Mouse (Mus musculus) C2C12 (cell line): Measurements from ENCODE around the gene Osgin1. TPM values are rescaled to one million over a fixed set of nuclear protein-coding genes. Genes with fewer than 3 reads are reported as not detected.

Source experiments
- H3K27me3 ChIP-seq: one replicate; pipeline ENCODE4 v1.6.1; 2011; ENCODE audit not compliant: control insufficient read depth, insufficient read depth, insufficient read length
- H3K36me3 ChIP-seq: one replicate; pipeline ENCODE4 v1.6.1; 2011; ENCODE audit not compliant: control insufficient read depth, insufficient read depth
- H3K4me3 ChIP-seq: one replicate; pipeline ENCODE4 v1.5.1; 2011; ENCODE audit warnings: mild to moderate bottlenecking, control low read depth; ENCODE audit not compliant: poor library complexity, insufficient read depth, severe bottlenecking
- H3K79me2 ChIP-seq: one replicate; pipeline ENCODE4 v1.6.1; 2011; ENCODE audit not compliant: control insufficient read depth, insufficient read depth
- H3K79me3 ChIP-seq: one replicate; pipeline ENCODE4 v1.6.1; 2011; ENCODE audit warnings: low read depth, control low read depth
- H3ac ChIP-seq: one replicate; pipeline ENCODE3; 2011; ENCODE audit warnings: low read depth; ENCODE audit not compliant: control insufficient read depth, insufficient read length
- CEBPB ChIP-seq: IDR thresholded peaks from one replicate; pipeline ENCODE4 v1.6.1; 2011; ENCODE audit warnings: low read depth, mild to moderate bottlenecking, control low read depth, moderate library complexity
- CTCF ChIP-seq: IDR thresholded peaks from one replicate; pipeline ENCODE4 v1.5.1; 2011; ENCODE audit not compliant: control insufficient read depth, insufficient read depth, insufficient read length
- FOSL1 ChIP-seq: IDR thresholded peaks from one replicate; pipeline ENCODE4 v1.8.0; 2011; ENCODE audit warnings: mild to moderate bottlenecking, low read length; ENCODE audit not compliant: poor library complexity, insufficient read depth, severe bottlenecking
- MAX ChIP-seq: IDR thresholded peaks from one replicate; pipeline ENCODE4 v1.6.1; 2011; ENCODE audit warnings: mild to moderate bottlenecking, control low read depth
- MYOD1 ChIP-seq: IDR thresholded peaks from one replicate; pipeline ENCODE4 v1.6.1; 2011; ENCODE audit warnings: low read depth; ENCODE audit not compliant: control insufficient read depth, insufficient read length
- MYOG ChIP-seq: IDR thresholded peaks from one replicate; pipeline ENCODE4 v1.6.1; 2011; ENCODE audit not compliant: control insufficient read depth, insufficient read length; ENCODE audit errors: extremely low read depth
- USF1 ChIP-seq: IDR thresholded peaks from one replicate; pipeline ENCODE4 v1.6.1; 2011; ENCODE audit warnings: low read depth, mild to moderate bottlenecking, control low read depth, moderate library complexity
- polyA plus RNA-seq: library from polyadenylated mRNA; unstranded; fragments of >200 nt; fragmentation: generic; extraction: Trizol; gene quantifications from one replicate; pipeline ENCODE4 v1.2.1, GENCODE M21; 2012; ENCODE audit warnings: missing spikeins

Gene Osgin1
- polyA plus RNA-seq, 1 experiment = 18.1 TPM

DNA sequence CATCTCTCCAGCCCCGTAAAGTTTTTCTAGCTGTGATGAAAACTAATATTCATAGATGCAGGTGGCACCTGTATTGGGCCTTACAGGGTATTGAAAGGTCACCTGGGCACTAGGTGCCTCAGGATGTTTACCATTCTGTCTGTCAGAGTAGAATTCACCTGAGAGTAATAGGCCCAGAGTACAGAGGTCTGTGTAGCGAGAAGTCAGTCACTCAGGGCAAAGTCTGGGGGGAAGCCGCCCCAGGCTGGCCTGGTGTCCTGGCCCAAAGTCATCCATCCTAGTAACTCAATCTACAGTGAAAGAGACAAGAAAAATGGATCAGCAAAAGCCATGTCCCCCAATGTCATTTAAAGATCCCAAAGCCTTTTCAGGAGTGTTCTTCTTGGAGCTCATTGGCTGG, 33.0 kb upstream of the Osgin1 start:
- TF ChIP-seq USF1 (no peak), MYOG (no peak), CEBPB (no peak), MAX (no peak), FOSL1 (no peak), MYOD1 (no peak), CTCF (no peak)
- Histone ChIP-seq H3K36me3 (no peaks in the 10 kb centered on the region), H3ac (no peak overlapping the region), H3K4me3 (no peak overlapping the region), H3K79me3 (no peaks in the 10 kb centered on the region), H3K27me3 (no peaks in the 10 kb centered on the region), H3K79me2 (no peaks in the 10 kb centered on the region)

DNA sequence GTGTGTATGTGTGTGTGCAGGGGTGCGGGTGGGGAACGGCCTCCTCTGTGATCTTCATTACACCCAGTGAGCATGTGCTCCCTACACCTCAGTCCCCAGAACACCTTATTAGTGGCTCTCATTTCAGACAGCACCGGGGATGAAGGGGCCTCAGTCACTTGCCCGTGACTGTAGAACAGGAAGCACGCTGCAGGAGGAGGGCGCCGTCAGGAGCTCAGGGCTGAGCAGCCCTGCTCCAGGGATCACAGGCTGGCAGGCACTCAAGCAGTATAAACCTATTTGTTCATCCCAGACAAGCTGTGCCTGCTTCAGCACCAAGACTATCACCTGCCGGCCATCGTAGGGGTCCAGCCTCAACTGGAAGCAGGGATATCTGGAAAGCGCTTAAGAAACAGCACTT, 30.0 kb upstream of the Osgin1 start:
- Histone ChIP-seq H3K4me3 (no peak overlapping the region), H3ac (no peak overlapping the region), H3K27me3 (no peaks in the 10 kb centered on the region), H3K79me2 (no peaks in the 10 kb centered on the region), H3K79me3 (no peaks in the 10 kb centered on the region), H3K36me3 (no peaks in the 10 kb centered on the region)
- no peak for TF ChIP-seq MYOD1
- TF ChIP-seq FOSL1 = no peak
- no peak for TF ChIP-seq USF1
- TF ChIP-seq MYOG = no peak
- no peak for TF ChIP-seq CEBPB
- no peak for TF ChIP-seq MAX
- no peak for TF ChIP-seq CTCF

DNA sequence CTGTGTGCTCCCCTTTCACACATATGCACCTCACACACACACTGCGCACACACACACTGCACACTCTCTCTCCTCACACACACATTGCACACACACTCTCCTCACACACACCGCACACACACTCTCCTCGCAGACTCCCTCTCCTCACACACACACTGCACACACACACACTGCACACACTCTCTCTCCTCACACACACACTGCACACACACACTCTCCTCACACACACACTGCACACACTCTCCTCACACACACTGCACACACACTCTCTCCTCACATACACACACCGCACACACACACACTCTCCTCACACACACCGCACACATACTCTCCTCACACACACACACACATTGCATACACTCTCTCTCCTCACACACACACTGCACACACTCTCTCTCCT, 29.3 kb upstream of the Osgin1 start:
- Histone ChIP-seq H3ac (no peak overlapping the region), H3K36me3 (no peaks in the 10 kb centered on the region), H3K79me3 (no peaks in the 10 kb centered on the region), H3K4me3 (no peak overlapping the region), H3K79me2 (no peaks in the 10 kb centered on the region), H3K27me3 (no peaks in the 10 kb centered on the region)
- TF ChIP-seq MYOD1 = no peak
- no peak for TF ChIP-seq USF1

GRCm38 (mm10) chr8:119408311-119408710, 25.6 kb upstream of the Osgin1 start:
- TF ChIP-seq MYOG = no peak
- no peak for TF ChIP-seq FOSL1
- no peak for TF ChIP-seq USF1
- no peak for TF ChIP-seq CTCF
- no peak for TF ChIP-seq CEBPB
- TF ChIP-seq MAX = no peak
- TF ChIP-seq MYOD1 = no peak
- H3K79me2 ChIP-seq = no peaks in the 10 kb centered on the region
- H3ac ChIP-seq = no peak overlapping the region
- no peaks in the 10 kb centered on the region for H3K36me3 ChIP-seq
- H3K79me3 ChIP-seq = no peaks in the 10 kb centered on the region
- no peak overlapping the region for H3K4me3 ChIP-seq
- no peaks in the 10 kb centered on the region for H3K27me3 ChIP-seq

DNA sequence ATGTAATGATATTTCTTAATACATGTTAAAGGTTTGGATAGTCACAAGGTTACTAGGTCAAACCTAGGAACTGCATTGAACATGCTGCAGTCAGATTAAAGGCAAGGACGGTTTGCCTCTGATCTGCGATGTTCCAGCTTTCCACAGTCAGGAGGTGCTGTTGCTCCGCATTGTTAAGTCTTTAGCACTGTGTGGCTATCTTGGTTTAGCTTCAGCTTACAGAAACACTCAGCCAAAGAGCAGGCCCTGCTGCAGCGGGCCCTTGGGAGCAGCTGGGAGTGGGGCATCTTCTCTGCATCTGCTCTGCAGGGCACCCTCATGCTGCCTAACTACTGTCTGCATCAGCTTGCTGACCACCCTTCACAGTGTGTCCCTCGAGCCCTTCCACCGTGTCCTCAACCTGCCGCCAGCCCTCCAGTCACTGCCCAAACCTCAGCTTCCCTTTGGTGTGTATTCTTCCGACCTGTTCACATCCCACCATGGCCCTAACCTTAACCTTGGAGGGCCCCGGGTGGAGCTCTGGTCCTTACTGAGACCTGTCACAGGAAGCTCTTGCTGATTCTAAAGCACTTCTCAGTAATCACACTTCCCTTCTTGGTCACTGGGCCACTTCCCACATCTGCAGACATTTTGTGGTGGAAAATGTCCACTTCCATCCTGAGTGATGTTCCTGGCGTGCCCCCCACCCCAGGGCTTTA, 21.7 kb upstream of the Osgin1 start:
- Histone ChIP-seq H3K36me3 (no peaks in the 10 kb centered on the region), H3K27me3 (no peaks in the 10 kb centered on the region), H3K79me2 (no peaks in the 10 kb centered on the region), H3K79me3 (no peaks in the 10 kb centered on the region), H3K4me3 (no peak overlapping the region), H3ac (no peak overlapping the region)
- no peak for TF ChIP-seq MYOG
- TF ChIP-seq CTCF = peak; percentile 4

DNA sequence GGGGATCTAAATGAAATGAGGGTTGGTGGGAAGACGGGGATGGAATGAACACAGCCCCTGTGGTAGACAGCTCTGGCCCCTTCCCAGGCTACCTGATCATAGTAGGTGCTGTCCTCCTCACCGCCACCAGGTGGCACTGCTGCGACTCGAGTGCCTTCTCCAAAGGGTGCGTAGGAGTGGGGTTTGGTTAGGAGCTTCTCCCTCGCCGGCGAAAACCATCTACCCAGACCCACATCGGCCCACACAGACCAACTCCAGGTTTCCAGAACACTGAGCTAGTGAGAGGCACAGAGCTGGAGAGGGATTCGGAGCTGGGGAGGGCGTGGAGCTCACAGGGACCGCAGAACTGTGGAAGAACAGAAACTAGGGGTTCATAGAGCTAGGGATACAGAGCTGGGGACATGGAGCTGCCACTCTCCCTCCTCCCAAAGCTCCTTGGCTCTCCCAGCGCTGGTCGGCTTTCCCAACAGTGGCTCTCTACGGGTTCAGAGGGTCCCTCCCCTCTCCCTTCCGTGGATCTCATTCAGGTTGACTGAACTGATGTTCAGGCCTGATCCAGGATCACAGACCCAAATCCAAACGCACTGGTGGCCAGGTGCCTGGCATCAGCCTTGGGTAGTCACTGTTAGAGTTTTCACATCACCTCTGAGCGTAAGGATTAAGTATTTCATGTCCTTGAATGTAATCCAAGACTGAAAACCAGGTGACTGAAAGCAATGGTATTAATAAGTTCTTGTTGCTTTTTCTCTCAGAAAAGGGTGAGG, 21.0 kb upstream of the Osgin1 start:
- Histone ChIP-seq H3K36me3 (no peaks in the 10 kb centered on the region), H3K4me3 (no peak overlapping the region), H3ac (peak overlapping the region; percentile 21), H3K79me2 (no peaks in the 10 kb centered on the region), H3K27me3 (no peaks in the 10 kb centered on the region), H3K79me3 (no peaks in the 10 kb centered on the region)
- TF ChIP-seq USF1 (no peak), CTCF (peak; percentile 97)
